Mouse (Mus musculus) mouse embryonic stem cell (cell line): Measurements from ENCODE around the gene Rabgef1.
"Not testable (repeated sequence)": the region's sequence is repeated elsewhere in the genome, so short reads cannot be mapped to it uniquely, and the experiment has no call there.

Experiments
- in situ Hi-C, 2 experiments: fragments of 300-500 bp; cut with MboI; formaldehyde crosslinking; loops; 1 replicate in 1 of 2; 3 replicates in 1 of 2; pipeline ENCODE4 v1.14.3; 2019 to 2020; ENCODE audit warnings: low sequenced_read_pairs in 2 of 2, low pct_unique_long_range_greater_than_20kb in 1 of 2, mixed read lengths in 1 of 2; ENCODE audit not compliant: unreplicated experiment in 1 of 2

Rabgef1 gene

GRCm38 (mm10) chr5:130254164-130255016 is 82.8 kb downstream of the Rabgef1 start:
- in situ Hi-C loops, result no loop called here

DNA sequence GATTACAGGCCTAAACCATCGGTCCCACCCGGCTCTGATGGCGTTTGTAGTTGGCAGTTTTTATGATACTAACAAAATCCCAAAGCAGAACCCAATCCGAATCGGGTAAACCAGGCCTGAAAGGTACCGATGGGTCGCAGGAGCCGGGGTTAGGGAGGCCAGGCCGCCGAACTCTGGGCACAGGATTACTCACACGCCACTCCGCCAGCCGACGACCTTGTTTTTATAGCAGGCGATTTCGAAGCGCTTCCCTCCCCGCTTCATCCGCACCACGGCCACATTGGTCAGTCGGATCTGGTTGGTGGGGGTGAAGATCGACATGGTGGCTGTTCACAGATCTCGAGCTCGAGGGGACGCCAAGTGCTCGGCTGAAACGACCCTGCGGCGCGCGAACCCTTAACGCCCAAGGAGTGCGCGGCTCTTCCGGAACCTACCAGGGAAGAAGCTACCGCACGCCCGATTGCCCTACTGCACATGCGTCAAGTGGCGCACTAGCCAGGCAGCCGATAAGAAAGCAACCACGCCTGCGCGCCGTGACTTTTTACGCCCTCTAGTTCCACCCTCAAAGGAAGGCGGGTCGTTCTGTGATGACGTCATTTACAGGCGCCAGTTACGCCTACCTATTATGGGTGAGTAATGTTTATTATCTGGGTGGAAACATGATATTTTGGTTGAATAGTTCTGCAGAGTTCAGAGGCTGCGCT is 83.6 kb downstream of the Rabgef1 start, which contains the start of the genes Sbds and Tyw1:
Gene Sbds (minus strand): TSS at position 514 of the 704 bp plus-strand sequence.
Gene Tyw1 (plus strand): TSS at position 603 of the 704 bp plus-strand sequence.
- in situ Hi-C loops, result no loop called here

GRCm38 (mm10) chr5:130255799-130256525 is 84.4 kb downstream of the Rabgef1 start:
- in situ Hi-C loops, result not testable (repeated sequence)

DNA sequence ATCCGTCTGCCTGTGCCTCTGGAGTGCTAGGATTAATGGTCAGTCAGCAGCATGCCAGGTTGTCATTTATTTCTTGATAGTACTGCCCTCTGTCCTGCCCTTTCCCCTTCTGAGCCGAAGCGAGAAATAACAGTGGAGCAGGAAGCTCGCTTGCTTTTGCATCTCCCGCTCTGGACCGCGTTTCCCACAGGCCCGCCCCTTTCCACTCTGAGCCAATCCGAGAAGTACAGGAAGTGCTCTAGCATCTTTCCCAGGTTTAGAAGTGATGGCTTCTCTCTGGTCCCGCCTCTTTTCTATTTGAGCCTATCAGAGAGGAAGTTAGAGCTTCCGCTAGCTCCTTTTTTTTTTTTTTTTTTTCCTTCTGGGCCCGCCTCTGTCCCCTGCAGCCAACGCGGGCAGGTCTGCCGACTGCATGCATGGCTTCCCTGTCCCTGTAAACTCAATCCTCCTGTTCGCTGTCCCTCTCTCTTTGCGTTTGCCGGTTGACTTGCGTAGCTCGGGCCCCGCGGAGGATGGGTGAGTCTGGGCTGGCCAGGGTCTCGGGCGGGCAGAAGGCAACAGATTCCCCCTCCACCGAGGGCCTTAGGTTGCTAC is 85.2 kb downstream of the Rabgef1 start:
- in situ Hi-C loops, result no loop called here

- in situ Hi-C loops, result no loop called here
Observed at GRCm38 (mm10) chr5:130257303-130257702, 85.7 kb downstream of the Rabgef1 start.

DNA sequence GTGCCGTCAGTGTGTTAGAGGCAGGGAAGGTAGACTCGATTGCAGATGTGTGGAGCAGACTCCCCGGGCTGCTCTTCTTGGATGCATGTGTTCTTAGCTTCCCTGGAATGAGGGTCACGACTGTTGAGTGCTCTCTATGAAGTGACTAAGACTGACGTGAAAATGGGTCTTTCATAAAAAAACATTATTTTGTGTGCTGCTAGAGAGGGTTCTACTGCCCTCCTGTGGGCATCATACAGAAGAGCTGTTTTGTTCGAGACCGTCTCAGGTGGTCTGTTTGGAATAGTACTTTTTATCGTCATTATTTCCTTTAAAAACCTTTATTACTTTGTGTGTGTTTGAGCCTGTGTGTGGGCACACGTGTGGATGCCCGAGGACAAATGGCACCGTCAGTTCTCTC is 91.9 kb downstream of the Rabgef1 start:
- in situ Hi-C loops, result no loop called here
